Mouse (Mus musculus) layer of hippocampus, adult 9-10 months (tissue): ENCODE measurements around the gene 4930402F06Rik.

ENCODE experiments used
- DNase-seq: peaks from one replicate; pipeline ENCODE4 v3.0.0; 2022; ENCODE audit warnings: low spot score

4930402F06Rik gene

DNA sequence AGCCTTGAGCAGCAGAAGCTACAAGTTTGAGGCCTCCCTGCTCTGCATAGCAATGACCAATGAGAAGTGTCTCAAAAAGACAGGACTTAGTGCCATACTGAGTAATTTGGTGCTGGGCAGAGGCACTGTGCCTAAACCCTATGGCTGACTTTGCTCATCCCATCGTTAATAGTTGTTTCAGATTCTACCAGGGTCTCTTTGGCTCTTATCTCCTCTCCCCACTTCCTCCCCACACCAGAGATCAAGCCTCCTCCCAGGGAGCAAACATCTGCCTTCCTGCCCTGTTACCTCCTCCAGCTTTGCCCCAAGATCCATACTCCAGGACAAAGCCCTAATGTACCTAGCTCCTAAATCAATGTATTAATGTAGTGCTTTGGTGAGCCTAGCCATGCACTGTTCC lies 20.3 kb upstream of the 4930402F06Rik start:
- DNase-seq: no peak

- no peak for DNase-seq
These were observed 19.5 kb upstream of the 4930402F06Rik start for GRCm38 (mm10) chr2:35416473-35416872.

- DNase-seq: no peak
These were observed 15.8 kb upstream of the 4930402F06Rik start for GRCm38 (mm10) chr2:35412810-35413209.

DNA sequence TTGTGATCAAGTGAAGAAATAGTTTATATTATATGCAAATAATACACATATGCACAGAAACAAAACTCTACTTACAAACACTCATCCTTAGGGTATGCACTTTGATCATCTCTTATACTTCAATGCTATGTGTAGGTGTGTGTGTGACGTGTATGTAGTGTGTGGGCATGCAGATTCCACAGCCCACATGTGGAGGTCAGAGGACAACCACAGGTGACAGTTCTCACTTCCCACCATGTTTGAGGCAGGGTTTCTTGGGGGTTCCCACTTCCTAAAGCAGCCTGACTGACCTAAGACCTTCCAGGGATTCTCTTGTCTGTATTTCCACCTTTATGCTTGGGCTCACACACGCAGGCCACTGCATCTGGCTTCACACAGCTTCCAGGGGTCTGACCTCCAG lies 15.3 kb upstream of the 4930402F06Rik start:
- DNase-seq: no peak

DNA sequence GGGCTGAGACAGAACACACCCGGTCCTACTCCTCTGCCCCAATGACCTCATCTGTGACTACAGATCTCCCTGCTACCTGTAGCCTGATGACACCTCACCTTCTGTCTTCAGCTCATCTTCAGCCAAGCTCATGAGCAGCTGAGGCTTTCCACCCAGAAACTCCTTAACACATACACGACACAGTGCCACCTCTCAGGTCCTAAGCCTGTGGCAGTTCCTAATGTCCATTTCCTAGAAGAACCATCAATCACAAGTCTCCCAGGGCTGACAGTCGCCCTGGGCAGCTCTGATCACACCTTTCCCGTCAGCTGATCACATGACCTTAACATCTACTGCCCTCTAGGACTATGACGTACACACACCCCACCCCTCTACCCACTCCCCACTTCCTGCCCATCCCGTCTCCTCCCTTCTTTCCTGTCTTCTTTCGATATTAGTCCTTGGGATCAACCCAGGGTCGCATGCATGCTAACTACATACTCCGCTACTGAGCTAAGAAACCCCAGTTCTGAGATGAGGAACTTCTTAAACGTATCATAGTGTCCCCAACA lies 14.7 kb upstream of the 4930402F06Rik start:
- no peak for DNase-seq

- no peak for DNase-seq
These were observed 12.5 kb upstream of the 4930402F06Rik start for GRCm38 (mm10) chr2:35409466-35409865.

- no peak for DNase-seq
These were observed 11.6 kb upstream of the 4930402F06Rik start for GRCm38 (mm10) chr2:35408409-35409110.

DNA sequence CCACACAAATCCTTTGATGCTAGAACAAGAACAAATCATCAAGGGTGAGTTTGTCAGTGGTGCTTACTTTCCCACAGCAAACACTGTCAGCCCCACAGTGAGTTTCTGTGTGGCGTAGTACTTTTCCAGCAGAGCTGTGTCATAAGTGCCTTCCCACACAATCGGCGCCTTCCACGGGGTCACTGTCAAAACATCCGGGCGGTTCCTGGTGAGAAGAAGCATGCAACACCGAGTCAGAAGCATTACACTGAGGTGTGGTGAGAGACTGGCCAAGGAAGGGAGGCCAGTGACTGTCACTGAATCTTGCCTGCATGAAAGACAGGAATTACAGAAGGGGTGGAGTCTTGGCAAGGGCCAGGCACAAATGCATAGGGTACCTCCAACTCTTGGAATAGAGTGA lies 10.9 kb upstream of the 4930402F06Rik start:
- DNase-seq: no peak

- no peak for DNase-seq
These were observed 10.3 kb upstream of the 4930402F06Rik start for GRCm38 (mm10) chr2:35407266-35407665.

GRCm38 (mm10) chr2:35406611-35407010 lies 9.6 kb upstream of the 4930402F06Rik start:
- DNase-seq: no peak

- no peak for DNase-seq
These were observed 5.4 kb upstream of the 4930402F06Rik start for GRCm38 (mm10) chr2:35402391-35402790.

GRCm38 (mm10) chr2:35400739-35401138 lies 3.8 kb upstream of the 4930402F06Rik start:
- DNase-seq: no peak

DNA sequence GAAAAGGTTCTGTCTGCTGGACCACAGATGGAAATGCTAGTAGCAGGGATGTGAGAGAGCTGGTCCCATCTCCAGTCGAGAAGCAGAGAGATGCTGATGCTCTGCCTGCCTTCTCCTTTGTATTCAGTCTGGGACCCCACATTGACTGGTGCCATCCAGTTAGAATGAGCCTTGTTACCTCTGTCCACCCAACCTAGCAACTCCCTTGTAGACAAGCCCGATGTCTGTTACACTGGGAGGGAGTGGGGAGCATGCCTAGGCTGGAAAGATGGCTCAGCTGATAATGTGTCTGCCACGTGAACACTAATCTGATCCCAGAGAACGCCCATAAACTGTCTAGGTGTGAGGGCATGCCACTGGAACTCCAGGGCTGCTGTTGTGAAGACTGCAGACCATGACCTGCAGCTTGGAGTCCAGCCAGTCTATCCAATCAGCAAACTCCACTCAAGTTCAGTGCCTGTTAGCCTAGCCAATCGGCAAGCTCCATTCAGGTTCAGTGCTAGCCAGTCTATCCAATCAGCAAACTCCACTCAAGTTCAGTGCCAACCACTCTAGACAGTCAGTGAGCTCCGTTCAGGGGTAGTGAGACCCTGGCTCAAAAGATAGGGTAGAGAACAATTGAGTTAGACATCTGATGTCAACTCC lies 1.3 kb upstream of the 4930402F06Rik start:
- DNase-seq: no peak

DNA sequence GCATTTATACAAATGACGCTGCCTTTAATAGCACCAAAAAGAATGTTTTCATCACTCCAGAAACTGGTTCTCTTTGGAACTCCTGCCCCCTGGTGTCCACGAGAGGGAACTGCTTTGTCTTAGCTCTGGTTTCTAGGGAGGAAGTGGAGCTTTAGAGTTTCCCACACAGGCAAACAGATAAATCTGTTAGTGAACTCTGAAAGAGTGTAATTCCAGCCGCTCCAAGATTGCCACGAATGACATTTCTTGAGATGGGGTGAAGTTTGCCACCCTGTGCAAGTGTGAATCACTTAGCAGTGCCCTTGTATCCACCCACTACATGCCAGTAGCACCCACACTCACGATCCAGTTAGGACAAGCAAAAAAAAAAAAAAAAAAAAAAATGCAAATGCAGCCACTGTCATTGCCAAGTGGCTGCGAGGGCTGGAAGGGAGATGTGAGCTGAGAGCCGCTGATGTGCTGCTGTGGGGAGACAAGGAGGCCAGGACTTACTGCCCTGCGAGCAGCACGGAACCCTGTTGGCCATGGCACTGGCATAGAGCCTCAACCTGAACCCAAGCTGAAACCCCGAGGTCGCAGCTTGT lies 707 bp upstream of the 4930402F06Rik start:
- DNase-seq: peak; percentile 71

DNA sequence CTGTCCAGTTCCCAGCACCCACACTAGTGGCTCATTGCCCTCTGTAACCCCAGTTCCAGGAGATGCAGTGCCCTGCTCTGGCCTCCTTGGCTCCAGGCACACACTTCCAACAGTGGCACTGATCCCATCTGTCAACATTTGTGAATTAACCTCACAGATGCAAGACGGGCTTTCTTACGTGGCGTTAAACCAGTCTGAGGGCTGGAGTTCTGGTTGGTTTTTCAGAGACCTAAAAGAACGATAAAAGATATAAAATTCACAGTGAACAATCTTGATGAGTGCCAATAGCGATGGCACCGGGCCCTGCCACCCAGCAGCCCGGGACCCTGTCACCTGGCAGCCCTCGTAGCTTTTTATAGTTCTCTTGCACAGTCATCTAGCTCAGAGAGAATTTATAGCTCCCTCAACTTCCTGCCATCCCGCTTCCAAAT lies 11.5 kb downstream of the 4930402F06Rik start:
- no peak for DNase-seq

DNA sequence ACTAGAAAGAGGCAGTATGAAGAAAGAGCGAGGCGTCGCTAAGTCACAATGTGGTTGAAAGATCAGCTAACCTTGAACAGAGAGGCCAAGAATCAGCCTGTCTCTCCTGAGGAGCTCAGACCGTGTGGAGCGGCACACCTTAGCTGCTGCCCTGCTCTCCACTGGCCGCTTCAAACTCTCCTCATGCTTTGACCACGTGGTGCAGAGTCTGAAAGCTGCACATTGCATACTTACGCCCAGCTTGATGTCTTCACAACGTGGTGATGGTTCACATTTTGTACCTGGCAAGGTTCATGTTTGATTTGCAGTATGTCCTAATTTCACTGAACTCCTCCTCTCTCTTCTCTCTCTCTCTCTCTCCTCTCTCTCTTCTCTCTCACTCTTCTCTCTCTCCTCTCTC lies 17.7 kb downstream of the 4930402F06Rik start:
- no peak for DNase-seq

- DNase-seq: no peak
These were observed 19.4 kb downstream of the 4930402F06Rik start for GRCm38 (mm10) chr2:35377600-35377999.

DNA sequence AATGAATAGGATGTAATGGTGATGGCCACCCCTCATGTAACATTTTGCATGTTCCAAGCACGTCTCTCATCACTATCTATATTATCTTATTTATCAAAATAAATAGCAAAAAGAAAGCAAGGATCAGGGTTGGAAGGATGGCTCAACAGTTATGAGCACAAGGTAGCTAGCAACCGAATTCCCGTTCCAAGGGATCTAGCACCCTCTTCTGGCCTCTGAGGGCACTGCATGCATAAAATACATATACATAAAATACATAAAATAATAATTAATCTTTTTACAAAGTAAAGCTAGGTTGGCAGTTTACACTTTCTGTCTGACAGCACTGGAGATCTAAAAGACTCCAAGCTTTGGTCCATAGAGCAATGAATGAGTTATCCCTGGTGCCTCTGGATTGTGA lies 24.0 kb downstream of the 4930402F06Rik start:
- no peak for DNase-seq

DNA sequence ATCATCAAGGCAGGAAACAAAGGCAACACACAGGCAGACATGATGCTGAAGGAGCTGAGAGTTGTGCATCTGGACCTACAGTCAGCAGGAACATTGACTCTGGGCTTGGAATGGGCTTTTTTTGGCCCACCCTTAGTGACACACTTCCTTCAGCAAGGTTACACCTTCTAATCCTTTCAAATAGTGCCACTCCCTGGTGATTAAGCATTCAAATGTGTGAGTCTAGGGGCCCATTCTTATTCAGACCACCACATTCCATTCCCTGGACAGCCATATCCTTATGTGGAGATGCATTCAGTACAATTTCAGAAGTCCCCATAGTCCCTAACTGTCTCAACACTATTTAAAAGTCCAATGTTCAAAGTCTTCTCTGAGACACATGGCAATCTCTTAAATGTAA lies 26.3 kb downstream of the 4930402F06Rik start:
- DNase-seq: no peak

DNA sequence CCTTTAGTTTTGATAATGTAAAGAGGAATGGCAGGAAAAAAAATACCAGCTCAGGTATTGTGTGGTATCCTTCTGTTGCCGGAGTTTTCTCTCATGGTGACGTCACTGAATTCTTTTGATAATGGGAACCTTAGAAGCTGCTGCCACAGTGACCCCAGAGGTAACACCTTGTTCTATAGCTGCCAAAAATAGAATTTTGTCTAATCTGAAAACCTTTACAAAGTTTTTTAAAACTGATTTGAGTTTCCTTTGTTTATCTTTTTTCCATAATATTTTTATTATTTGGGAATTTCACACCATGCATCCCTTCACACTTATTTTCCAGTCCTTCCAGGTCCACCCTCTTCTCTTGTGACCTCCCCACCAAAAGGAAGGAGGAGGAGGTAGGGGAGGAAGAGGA lies 29.3 kb downstream of the 4930402F06Rik start, which contains the start of gene 4930568D16Rik:
TSS of gene 4930568D16Rik (minus strand) at position 101 of the 400 bp plus-strand sequence.
- DNase-seq: no peak

DNA sequence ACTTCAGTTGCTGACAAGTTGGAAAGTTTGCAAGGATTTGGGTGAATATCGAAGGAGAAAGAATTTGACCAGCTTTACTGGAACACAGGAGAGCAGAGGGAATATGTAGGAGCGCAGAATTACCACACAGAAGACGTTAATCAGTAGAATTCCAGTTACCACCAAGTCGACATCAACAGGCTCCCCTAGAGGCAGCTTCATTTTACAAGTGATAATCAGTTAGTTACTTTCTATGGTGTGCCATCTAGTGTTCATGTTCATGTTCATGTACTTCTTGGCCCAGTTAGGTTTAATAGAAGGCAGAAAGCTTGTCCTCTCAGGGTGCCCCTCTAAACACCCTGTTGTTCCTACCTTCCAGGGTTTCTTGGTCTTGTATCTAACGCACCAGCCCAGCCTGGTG lies 47.8 kb downstream of the 4930402F06Rik start:
- no peak for DNase-seq

- no peak for DNase-seq
These were observed 51.0 kb downstream of the 4930402F06Rik start for GRCm38 (mm10) chr2:35345984-35346383.

DNA sequence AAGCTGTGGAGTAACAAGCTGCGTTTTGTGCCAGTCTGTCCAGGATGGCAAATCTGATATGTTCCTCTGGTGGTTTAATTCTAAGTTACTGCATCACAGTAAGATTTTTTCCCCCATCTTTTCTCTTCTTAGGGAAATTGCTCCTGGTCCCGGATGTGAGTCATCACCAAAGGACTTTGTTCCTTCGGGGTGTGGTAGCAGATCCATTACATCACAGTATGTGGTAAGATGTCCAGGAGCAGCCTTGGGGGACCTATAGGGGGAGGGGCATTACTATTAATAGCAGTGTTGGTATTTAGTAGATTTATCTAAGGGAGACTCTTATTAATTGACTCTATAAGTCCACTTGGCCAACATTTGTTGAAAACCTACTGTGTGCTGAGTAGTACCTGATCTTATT lies 54.4 kb downstream of the 4930402F06Rik start:
- no peak for DNase-seq
